Mouse (Mus musculus): ENCODE results near the gene Mecom.
"Not testable (repeated sequence)": the region's sequence is repeated elsewhere in the genome, so short reads cannot be mapped to it uniquely, and the experiment has no call there.

Gene Mecom

DNA sequence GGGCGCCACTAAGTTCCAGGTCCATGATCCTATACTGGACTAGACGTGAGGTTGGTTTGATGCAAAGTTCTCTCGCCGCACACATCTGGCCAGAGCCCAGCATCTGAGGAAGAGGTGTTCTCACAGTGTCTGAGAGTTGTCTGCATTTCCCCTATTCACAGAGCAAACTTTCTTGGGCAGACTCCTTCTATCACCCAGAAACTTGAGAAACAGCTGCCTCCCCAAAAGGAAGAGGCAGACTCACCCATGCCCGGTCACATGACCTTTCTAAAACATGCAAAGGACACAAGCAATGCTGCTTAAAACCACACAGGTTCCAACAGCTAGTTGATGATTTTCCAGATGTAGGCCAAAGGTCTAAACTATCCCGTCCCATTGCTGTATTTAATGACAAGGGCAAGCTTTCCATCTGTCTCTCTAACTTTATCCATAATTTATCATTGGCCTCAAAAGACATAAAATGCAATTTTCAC lies 101.8 kb downstream of the Mecom start:
- DNase-seq (ENCODE audit: low read depth, low spot score) = no peak

DNA sequence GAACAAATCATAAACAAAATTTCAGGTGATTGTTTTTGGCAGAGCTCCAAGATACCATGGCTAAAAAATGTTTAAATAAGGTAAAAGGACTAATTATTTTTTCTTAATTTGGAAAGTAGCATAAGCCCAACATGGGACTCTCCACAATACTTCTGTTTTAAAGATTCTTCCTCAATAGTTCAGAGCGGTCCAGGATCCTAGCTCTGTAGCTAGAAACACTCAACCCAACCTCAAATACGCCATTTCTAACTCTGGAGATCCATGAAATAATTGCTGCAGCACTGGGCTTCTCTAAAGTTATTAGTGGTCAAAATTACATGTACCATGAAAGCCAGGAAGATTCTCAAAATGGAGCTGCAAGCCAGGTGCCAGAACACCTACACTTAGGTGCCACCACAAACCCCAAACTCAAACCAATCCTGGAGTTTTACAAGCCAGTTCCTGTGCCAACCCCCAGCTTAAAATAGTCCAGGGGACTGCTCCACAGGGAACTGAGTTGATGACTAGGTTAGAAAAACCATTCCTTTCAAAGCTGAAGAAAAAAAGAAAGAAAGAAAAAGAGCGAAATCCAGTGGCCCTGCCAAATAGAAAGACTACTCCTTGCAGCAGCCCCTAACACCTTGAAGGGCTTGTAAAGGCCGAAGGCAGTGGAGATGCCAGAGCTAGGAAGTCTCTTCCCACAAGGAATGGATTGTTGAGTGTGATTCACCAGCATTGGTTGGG lies 102.4 kb downstream of the Mecom start:
- DNase-seq (ENCODE audit: low read depth, low spot score) = no peak

GRCm38 (mm10) chr3:30441646-30442045 lies 106.2 kb downstream of the Mecom start:
- no peak for DNase-seq (ENCODE audit: low read depth, low spot score)

DNA sequence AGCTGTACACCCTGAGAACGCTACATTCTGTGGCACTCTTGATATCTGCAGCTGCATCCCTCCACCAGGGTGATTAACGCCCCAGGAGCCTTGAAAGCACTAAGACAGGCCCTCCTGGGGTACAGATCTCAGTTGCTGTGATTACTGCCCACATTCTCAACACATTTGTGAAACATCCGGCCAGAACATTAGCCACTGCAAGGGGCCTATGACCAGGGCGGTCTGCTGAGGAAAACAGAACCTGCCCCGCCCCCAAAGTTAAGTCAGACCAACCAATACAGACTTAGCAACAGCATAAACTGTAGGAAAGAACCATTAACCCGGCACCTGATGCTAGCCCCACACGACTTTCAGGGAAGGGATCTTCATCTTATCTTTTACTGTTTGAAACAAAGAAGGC lies 109.8 kb downstream of the Mecom start:
- DNase-seq (ENCODE audit: low read depth, low spot score) = no peak

DNA sequence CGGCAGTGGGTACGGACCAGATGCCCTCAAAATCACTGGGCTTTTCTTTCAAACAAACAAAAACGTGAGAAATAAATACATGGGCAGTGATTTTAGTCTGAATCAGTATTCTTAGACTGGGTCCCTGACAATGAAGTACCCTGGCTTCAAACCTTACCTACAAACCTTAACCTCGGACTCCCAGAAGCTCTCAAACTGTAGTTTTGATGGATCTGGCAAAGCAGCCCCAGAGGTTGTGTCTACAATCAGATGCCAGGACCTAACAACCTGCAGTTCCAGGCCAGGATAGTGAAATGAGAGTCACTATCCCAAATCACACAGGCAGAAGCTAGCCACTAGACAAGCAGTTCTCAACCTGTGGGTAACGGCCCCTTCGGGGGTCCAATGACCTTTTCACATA lies 111.2 kb downstream of the Mecom start:
- DNase-seq (ENCODE audit: low read depth, low spot score) = no peak

DNA sequence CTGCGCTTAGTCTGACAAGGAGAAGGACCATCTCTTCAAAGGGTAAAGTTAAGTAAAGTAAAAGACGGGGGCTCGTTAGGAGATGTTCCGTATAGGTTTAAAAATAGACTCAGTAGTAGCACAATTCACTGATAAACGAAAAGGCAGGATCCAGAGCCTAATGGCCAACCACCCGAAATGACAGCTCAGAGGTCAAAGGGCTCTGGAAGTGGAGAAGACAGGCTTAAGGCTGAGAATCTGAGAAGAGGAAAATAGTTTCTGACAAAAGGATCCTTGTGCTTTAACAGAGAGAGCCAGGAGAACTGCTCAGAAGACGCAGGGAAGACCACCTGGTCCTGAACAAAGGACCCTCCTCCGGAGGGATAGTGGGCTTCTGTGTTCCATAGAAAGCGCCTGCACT lies 111.7 kb downstream of the Mecom start:
- DNase-seq (ENCODE audit: low read depth, low spot score) = no peak

- DNase-seq (ENCODE audit: low read depth, low spot score) = no peak
Observed at GRCm38 (mm10) chr3:30428877-30429276, 118.9 kb downstream of the Mecom start.

GRCm38 (mm10) chr3:30424036-30424435 lies 123.8 kb downstream of the Mecom start:
- no peak for DNase-seq (ENCODE audit: low read depth, low spot score)

- DNase-seq (ENCODE audit: low read depth, low spot score) = not testable (repeated sequence)
Observed at GRCm38 (mm10) chr3:30421948-30422347, 125.9 kb downstream of the Mecom start.

DNA sequence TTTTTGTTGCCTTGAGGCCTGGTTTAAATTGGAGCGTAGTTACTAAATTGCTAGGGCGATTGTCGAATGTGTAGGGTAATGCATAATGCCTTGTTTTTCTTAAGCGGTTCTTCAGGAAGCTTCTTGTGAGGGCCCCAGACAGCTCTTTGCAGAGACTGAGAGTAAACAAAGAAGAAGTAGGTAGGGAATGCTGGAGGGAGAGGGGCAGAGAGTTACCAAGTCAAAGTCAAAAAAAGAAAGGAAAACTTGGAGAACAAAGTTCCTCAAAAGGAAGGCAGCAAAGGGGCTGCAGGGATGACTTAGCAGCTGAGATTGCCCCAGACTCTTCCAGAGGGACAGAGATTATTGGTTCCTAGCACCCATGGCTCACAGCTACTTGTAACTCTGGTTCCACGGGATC lies 126.9 kb downstream of the Mecom start:
- no peak for DNase-seq (ENCODE audit: low read depth, low spot score)

GRCm38 (mm10) chr3:30414173-30414572 lies 133.6 kb downstream of the Mecom start:
- DNase-seq (ENCODE audit: low read depth, low spot score) = no peak

- DNase-seq (ENCODE audit: low read depth, low spot score) = no peak
Observed at GRCm38 (mm10) chr3:30410778-30411177, 137.0 kb downstream of the Mecom start.

GRCm38 (mm10) chr3:30404821-30405220 lies 143.0 kb downstream of the Mecom start:
- DNase-seq (ENCODE audit: low read depth, low spot score) = no peak

GRCm38 (mm10) chr3:30398911-30399310 lies 148.9 kb downstream of the Mecom start:
- DNase-seq (ENCODE audit: low read depth, low spot score) = no peak

DNA sequence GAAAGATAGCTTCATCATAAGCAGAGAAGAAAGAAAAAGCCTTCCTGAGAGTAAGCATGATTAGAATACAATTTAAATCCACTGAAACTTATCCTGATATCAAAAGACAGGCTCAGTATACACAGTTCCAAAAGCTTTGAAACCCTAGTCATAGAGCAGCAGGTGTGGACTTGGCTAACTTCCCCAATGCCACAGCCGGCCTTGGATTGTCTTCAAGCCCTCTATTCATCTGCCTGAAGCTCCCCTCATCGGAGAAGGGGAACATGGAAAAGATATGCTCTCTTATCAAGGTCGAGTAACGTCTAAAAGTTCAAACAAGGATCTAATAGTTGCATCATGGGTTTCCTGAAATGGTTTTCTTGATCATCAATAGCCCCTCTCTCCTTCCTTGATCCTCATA lies 152.9 kb downstream of the Mecom start:
- no peak for DNase-seq (ENCODE audit: low read depth, low spot score)

GRCm38 (mm10) chr3:30392662-30393061 lies 155.1 kb downstream of the Mecom start:
- no peak for DNase-seq (ENCODE audit: low read depth, low spot score)

DNA sequence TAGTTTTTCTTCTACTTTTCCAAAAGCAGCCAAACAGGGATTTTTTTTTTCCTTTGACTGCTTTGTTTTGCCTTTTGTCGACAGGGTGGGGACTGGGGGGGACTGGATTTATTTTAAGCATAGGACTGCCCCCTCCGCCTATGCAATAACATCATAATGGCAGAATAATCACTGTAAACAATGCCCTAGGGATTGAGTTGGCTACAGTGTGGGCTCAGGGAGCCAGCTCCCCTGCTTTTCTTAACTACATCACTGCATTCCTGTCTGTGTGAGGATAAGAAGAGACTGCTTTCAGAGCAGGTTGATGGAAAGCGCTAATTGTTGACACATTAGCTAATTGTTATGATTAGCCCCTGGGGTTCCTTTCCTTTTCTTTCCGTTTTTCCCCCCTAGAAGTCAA lies 155.6 kb downstream of the Mecom start:
- no peak for DNase-seq (ENCODE audit: low read depth, low spot score)

DNA sequence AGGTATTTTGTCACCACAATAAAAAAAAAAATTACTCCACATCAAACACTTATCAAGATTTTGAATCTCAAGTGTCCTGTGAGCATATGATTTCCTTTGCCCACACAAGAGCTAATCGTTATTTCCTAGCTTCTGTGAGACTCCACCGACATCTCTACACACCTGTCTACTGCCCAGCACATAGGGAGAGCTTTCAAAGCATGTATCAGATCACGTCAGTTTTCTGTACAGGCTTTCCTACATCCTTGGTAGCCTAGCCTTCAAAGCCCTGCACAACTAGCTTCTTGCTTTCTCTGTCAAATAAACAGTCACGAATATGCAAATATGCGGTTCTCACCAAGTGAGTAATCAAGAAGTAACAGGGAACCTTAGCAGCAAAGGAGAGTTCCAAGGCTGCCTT lies 157.5 kb downstream of the Mecom start:
- DNase-seq (ENCODE audit: low read depth, low spot score) = no peak

DNA sequence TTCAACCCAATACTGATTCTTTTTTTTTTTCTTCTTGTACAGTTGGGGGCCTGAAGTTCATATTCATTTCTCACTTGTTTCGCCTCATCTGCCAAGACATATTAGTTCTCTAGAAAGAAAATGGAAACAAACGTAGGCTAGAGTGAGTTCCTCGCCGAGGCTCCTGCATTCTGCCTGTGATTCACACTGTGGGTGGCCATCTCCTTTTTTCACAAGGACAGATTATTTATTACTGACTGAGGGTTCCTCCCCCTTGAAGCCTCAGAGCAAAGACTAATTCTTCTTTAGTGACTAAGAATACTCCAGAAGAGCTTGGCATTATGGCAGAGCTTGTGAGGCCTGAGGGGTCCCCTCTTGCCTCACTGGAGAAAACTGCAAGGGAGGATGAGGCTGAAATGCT lies 167.5 kb downstream of the Mecom start:
- no peak for DNase-seq (ENCODE audit: low read depth, low spot score)

DNA sequence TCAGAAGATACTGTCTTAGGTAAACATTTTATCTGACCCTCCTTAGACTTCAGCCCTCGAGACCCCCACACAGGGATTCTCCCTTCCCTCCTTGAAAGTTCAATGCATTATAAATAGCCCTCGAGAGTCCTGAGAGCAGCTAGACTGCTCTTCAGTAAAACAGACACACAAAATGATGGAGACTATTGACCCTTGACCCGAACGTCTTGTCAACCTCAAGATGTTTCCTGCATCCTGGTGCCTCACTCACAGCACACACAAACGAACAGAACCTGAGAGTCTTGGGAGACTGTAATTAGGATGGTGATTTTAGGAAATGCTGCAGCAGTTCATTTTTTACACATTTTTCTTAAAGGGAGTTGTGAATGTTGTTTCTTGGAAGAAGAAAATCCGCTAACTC lies 168.5 kb downstream of the Mecom start:
- DNase-seq (ENCODE audit: low read depth, low spot score) = no peak

- DNase-seq (ENCODE audit: low read depth, low spot score) = no peak
Observed at GRCm38 (mm10) chr3:30371472-30371871, 176.3 kb downstream of the Mecom start.

DNA sequence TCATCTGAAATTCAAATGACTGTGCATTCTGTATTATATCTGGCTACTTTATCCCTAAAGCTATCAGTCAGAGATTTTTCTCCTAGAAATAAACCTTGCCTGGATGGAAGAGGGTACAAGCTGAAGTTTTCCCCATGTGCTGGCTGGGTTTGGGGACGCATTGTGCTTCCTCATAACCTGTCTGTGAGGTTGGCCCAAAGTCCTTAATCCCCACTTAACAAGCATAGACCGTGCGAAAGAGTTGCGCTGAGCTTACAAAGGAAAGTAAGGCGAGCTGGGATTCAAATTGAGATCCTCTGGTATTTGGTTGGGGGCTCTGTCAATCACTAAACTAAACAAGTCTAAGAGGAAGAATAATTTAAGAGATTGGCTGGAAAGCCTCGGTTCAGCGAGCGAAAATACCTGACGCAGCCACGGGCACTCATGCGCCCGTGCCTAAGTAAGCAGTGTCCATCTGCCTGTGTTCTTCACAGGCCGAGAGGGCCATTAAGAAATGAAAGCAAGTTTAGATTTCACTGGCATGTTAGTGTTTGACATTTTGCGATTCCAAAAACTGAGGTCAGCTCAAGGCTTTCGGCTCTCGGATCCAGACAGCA lies 176.8 kb downstream of the Mecom start:
- DNase-seq (ENCODE audit: low read depth, low spot score) = no peak

- DNase-seq (ENCODE audit: low read depth, low spot score) = no peak
Observed at GRCm38 (mm10) chr3:30366621-30367020, 181.2 kb downstream of the Mecom start.

GRCm38 (mm10) chr3:30361190-30361589 lies 186.6 kb downstream of the Mecom start:
- DNase-seq (ENCODE audit: low read depth, low spot score) = no peak

All from embryo, embryonic 11.5 days (tissue).